Mouse (Mus musculus): Measurements from ENCODE around the gene Plekhm3. TPM values are rescaled to one million over a fixed set of nuclear protein-coding genes. Genes with fewer than 3 reads are reported as not detected.

Gene Plekhm3
- total RNA-seq, 2 experiments from 2014 or later = 16.2 to 22.5 TPM

- no peak for DNase-seq
These were observed 130.1 kb downstream of the Plekhm3 start for GRCm38 (mm10) chr1:64826348-64827103.

DNA sequence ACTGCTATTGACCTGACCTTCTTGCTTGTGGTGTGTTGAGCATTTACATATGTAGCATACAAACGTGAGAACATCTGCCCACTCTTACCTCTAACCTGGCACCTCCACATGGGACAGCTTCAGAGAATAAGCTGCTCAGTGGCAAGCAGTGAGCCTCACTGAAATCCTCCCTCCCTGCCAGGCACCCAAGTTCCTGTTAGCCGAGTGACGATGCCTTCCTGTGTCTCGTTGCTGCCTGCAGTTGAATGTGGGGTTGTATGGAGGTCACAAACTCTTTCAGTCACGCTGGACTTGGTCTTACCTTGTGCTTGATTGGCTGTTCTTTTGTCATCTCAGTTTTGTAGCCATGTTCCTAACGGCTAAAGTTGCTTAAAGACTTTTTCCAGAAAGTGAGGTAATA, 133.1 kb downstream of the Plekhm3 start:
- DNase-seq = no peak

DNA sequence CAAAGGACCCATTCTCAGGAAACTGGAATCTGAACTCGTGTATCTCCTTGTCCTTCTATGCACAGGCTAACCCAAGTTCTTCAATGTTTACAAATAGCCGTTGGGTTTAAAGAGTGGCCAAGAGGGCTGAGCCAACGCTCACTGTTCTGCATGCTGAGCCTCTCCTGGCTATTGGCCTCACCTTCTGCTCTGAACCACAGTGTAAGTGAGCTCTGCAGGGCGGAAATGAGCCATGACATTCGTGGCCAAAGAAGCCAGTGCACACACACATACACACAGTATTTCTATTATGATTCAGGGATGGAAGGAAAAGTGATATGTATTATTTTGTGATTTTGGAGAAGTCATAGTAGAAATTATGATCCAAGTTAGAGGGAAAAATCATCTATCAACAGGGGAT, 138.9 kb downstream of the Plekhm3 start:
- no peak for DNase-seq

DNA sequence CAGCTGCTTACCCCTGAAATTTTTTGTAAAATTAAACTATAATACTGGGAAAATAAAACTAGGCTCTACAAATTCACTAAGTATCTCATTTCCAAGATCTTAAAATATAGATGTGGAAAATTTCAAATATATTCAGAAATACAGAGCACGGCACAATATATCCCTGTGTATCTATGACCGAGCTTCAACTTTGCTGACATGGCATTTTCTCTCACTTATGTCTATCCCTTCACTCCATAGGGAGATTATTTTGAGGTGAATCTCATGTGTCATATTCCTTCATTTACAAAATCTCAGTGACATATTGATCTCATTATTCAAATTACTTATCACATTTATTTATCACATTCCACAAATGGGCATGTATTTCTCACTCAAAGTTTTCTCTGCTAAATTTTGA, 143.4 kb downstream of the Plekhm3 start:
- no peak for DNase-seq

GRCm38 (mm10) chr1:64811956-64812355, 144.7 kb downstream of the Plekhm3 start:
- no peak for DNase-seq

GRCm38 (mm10) chr1:64809085-64809484, 147.5 kb downstream of the Plekhm3 start:
- no peak for DNase-seq

- no peak for DNase-seq
These were observed 148.9 kb downstream of the Plekhm3 start for GRCm38 (mm10) chr1:64807766-64808165.

- DNase-seq = no peak
These were observed 151.4 kb downstream of the Plekhm3 start for GRCm38 (mm10) chr1:64805217-64805616.

DNA sequence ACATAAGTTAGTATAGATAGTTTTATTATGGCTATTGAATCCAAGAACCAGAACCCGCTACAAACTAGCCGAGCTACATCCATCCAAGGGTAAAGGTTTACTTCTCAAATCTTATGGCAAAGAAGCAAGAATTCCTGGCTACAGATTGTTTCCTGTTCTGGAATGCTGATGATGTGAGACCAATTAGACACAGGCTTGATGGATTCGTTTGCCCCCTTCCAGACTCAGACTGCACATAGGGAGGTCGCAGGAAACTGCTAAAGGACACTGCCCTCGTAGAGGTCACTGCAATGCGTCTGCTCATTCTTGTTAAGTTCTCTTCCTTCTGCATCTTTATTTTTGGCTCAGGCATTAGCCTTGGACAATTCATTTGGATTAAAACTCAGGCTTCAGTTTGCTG, 154.0 kb downstream of the Plekhm3 start:
- DNase-seq = no peak

GRCm38 (mm10) chr1:64797621-64798020, 159.0 kb downstream of the Plekhm3 start:
- DNase-seq = no peak

GRCm38 (mm10) chr1:64796867-64797582, 159.6 kb downstream of the Plekhm3 start:
- no peak for DNase-seq

DNA sequence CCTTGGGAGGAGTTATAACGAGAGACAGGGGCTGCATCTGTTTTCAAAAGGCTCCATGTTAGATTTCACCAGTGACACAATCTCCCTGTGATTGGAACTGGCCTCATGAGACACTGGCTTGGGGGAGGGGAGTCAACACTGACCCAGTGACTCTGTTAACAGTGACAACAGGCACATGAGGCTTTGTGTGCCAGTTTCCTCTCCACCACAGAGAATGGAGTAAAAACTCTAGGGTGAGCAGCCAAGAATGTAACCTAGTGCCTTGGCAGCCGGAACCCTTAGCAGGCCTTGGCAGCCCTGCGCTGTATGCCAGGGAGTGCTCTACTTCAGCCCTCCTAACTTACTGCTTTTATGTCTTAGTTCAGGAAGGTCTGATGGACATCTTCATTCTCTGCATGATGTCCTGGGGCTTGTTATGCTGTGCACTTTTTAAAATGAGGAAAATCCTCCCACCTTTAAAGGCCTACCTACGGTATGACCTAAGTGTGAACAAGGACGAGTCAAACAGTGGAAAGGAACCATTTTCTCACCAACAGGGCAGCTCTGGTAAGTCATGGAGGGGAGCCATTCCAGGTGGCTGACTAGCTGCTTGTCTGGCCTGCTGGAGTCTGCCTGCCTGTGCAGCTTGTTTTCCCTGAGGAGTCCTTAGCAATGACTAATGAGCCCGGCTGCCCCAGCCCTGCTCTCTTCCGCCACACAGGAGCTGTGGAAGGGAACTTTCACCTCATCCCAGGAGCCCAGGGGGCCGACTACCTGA, 161.2 kb downstream of the Plekhm3 start:
- peak; percentile 73 for DNase-seq

GRCm38 (mm10) chr1:64794096-64794495, 162.5 kb downstream of the Plekhm3 start:
- DNase-seq = no peak

GRCm38 (mm10) chr1:64793234-64793530, 163.4 kb downstream of the Plekhm3 start:
- DNase-seq = peak; percentile 61

DNA sequence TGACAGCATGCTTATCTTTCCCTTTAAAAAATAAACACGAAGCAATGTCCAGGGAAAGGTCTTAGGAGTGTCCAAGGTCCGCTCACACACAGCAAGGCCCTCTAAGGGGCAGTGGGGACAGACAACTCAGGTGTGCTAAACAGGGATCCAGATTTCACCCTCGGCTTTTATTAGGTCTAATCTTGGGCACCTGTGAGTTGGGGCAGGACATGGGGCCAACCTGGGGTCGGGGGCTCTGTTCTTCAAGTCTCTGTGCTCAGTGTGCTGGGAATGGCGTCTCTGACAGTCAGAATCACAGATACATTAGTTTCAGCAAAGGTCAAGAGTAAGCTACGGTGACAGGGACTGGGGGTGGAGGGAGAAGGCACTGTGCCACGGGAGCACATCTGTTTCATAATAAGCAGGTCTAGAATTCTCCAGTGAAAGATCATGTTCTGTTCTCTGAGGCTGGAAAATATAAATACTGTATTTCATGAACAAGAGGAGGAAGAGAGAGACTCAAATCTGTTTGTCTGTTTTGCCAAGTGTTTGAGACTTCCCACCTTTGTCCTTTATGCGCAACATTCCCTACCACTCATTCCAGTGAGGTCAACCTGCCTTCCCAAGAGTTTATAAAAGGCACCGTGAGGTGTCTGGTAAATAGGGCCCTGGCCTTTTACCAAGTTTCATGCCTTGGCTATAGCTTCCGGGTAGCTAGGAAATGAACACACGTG, 163.9 kb downstream of the Plekhm3 start:
- DNase-seq = peak; percentile 50

GRCm38 (mm10) chr1:64791826-64792225, 164.8 kb downstream of the Plekhm3 start:
- DNase-seq = peak; percentile 68

DNA sequence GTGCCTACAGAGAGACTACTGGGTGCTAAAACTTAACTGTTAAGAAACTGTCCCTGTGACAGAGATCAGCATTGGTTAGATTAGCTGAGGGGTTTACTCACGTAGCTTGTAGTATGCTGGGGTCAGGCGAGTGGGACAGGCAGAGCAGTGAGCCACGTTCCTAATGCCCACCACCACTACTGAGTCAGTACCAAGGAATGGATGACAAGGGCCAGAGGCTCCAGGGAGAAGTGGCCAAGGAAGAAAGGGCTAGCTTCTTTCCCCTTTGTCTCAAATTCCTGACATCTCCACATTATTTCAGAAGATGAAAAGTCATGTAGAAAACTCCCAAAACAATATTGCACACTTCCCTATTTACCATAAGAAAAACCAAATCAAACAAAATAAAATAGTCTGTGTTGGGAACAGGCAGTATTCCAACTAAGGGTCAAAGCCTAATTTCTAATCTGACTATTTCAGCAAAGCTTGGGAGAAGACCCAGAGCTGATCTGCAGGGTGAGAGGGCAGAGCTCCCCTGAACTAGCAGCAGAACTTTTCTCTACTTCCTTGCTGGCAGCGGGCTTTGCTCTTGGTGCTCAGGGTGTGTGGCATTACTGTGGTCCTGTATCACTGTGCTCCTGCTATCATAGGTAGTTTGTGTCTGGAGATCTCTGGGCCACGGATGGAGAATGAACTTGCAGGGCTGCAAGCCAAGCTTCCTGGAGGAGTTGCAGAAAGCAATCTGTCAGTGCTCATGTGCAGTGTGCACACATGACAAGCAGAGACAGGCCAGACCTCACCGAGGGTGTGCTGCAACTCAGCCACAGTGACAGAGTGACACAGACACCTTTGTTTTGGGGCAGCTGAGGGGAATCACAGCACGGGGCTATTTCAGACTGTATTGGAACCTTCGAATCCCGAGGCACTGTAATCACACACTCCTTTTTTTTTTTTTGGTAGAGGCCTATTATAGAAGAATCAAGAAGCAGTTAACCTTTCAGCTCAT, 165.5 kb downstream of the Plekhm3 start:
- DNase-seq = peak; percentile 19

- DNase-seq = peak; percentile 37
These were observed 168.7 kb downstream of the Plekhm3 start for GRCm38 (mm10) chr1:64787701-64788515.

- DNase-seq = no peak
These were observed 176.8 kb downstream of the Plekhm3 start for GRCm38 (mm10) chr1:64779863-64780262.

DNA sequence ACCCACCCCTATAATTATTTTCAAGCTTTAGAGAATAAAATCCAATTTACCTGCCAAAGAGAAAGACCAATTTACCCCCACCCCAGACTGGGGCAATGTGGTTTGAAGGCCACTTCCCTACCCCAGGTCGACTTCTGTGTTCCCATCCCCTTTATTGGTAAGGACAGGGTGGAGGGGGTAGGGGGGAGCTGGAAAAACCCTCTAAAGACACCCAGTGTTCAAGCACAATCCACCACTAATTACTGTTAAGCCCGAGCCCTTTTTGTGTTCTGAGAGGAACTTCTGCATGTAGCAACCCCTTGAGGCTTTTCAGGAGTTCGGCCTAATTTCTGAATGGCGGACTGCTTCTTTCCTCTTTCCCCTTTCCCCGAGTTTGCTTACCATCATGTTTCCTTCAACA, 177.2 kb downstream of the Plekhm3 start:
- DNase-seq = no peak

Measured in adrenal gland, postnatal 10 days (tissue).